Mouse (Mus musculus) heart, adult 2 months (tissue): ENCODE measurements around the gene Gfra1.

Experiments used
- CTCF ChIP-seq: fragments of 200-600 bp; IDR thresholded peaks from 2 replicates; pipeline ENCODE4 v1.8.1; 2022; ENCODE audit warnings: antibody characterized with exemption, mild to moderate bottlenecking, moderate library complexity
- POLR2A ChIP-seq: fragments of 200-500 bp; IDR thresholded peaks from 2 replicates; pipeline ENCODE4 v1.6.1; 2011; ENCODE audit warnings: mild to moderate bottlenecking, low read depth, low read length, control low read depth; ENCODE audit not compliant: insufficient read depth

DNA sequence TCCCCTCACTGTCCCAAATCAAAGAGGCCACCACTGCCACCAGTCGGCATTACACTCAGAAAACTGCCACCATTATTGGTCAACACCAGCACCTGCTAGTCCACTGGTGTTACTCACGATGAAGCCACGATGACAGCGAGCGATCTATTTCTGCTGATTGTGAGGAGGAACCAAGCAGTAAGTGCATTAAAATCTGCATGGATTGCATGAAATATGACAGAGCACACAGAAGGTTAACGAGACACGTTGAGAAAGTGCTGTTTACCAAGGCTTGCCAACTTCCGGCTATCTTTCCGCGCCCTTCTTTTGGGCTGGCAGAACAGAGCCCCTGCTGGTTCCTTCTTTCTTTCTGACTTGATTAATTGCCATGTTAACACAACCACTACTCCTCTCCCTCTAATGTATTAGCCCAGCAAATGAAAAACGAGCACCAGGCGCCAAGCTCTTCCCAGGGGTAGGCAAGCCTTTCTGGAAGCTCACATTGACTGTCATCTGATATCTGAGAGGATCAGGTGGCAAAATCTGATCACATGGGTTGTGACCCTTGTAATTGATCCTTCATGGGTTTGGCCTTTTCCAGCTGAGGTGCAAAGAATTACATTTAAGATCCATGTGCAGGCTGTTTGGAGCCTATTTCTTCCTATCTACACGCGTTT lies 146.0 kb downstream of the Gfra1 start:
- TF ChIP-seq CTCF (no peak), POLR2A (no peak)
